Mouse (Mus musculus): ENCODE data around the gene Plxnd1.

The Plxnd1 gene

GRCm38 (mm10) chr6:115955664-115956063, 39.1 kb downstream of the Plxnd1 start:
- no peak for DNase-seq

GRCm38 (mm10) chr6:115955169-115955568, 39.6 kb downstream of the Plxnd1 start:
- DNase-seq: no peak

- DNase-seq: no peak
Measured at GRCm38 (mm10) chr6:115954506-115955074, 40.2 kb downstream of the Plxnd1 start.

- no peak for DNase-seq
Measured at GRCm38 (mm10) chr6:115946389-115946788, 48.4 kb downstream of the Plxnd1 start.

GRCm38 (mm10) chr6:115945633-115946032, 49.2 kb downstream of the Plxnd1 start:
- no peak for DNase-seq

GRCm38 (mm10) chr6:115944638-115945037, 50.2 kb downstream of the Plxnd1 start, which contains the start of gene H1foo:
TSS of gene H1foo (plus strand) at chr6:115944938.
- DNase-seq: no peak

- no peak for DNase-seq
Measured at GRCm38 (mm10) chr6:115943498-115944427, 51.0 kb downstream of the Plxnd1 start.

DNA sequence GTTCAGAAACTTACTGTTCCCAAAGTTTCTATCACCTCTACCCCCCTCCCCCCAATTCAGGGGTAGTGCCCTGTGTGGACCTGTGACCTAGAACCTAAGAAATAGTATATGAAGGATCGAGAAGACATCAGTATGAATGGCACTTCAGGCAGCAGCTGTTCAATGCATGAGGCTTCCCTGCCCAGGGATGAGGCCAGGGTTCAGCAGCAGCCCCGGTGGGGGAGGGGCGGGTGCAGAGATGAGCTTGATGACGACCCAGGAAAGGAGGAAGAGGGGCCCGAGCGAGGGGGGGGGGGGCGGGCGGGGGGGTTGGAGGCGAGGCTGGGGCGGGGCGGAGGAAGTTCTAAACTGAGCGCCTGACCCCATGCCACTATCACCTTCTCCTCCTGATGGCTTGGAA, 53.7 kb downstream of the Plxnd1 start:
- no peak for DNase-seq

DNA sequence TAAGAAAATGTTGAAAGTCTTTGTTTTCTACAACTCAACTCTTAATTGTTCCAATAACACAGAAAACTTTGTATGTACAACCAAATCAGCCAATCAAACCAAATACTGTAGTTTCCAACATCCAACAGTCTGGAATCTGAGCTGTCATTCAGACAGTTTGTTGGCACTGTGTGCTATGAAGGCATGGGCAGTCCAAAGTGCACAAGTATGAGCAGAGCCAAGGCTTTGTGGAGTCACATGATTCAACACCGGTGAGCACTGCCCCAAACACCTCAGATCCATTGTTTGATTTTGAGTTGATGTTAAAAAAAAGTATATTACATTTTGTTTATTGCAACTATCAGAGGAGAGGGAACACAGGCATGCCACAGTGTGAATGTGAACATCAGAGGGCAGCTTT, 54.2 kb downstream of the Plxnd1 start:
- peak; percentile 57 for DNase-seq

- DNase-seq: no peak
Measured at GRCm38 (mm10) chr6:115938798-115939197, 56.0 kb downstream of the Plxnd1 start.

DNA sequence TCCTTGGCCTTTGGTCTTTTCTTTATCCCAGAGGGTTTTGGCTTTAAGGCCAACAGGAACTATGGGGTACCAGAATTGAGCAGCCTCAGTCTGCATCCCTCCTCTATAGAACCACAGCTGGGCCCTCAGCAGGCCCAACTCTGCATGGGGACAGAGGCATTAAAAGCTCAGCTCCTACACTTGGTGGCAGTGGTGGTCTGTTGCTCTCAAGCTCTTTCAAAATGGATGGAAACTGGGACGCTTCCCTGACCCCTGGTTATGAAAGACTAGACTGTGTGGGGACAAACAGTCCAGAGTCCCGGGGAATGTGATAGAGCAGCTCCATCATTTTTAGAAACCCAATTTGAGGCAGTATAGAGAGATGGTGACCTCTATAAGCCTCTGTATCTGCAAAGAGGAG, 56.8 kb downstream of the Plxnd1 start:
- no peak for DNase-seq

DNA sequence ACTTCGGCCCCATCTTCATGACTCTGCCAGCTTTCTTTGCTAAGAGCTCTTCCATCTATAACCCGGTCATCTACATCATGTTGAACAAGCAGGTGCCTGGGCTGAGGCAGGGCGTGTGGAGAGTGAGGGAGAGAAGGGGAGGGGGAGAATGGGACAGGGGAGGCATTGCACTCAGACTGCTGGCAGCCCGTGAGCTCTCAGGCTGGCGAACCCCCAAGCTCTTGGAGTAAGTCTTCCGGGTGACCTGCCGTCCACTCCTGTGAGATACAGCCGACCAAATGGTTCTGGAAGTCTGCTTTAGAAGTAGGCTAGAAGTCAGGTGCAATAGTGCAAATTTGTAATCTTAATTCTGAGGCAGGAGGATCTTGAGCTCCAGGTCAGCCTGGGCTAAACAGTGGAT, 59.3 kb downstream of the Plxnd1 start:
- DNase-seq: no peak

DNA sequence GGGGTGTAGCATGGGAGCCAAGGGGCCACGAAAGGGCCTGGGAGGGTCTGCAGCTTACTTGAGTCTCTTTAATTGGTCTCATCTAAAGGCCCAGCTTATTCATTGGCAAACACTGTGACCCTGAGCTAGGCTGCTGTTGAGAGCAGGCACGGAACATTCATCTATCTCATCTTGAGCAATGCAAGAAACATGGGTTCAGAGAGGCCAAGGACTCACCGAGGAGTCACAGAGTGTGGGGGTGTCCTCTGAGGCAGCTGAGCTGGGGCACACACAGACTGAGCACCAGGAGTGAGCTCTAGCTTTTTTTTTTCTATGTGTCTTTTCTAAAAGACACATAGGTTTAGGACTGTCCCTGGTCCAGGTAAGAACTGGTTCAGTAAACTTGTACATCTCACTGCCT, 62.4 kb downstream of the Plxnd1 start:
- no peak for DNase-seq

- no peak for DNase-seq
Measured at GRCm38 (mm10) chr6:115931639-115932038, 63.2 kb downstream of the Plxnd1 start, which contains the start of gene Rho. TSS of gene Rho (plus strand) at chr6:115931748.

DNA sequence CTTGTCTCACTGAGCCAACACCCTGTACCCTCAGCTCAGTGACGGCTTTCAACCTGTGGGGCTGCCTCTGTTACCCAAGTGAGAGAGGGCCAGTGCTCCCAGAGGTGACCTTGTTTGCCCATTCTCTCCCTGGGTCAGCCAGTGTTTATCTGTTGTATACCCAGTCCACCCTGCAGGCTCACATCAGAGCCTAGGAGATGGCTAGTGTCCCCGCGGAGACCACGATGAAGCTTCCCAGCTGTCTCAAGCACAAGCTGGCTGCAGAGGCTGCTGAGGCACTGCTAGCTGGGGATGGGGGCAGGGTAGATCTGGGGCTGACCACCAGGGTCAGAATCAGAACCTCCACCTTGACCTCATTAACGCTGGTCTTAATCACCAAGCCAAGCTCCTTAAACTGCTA, 64.8 kb downstream of the Plxnd1 start:
- no peak for DNase-seq

GRCm38 (mm10) chr6:115927292-115928242, 67.2 kb downstream of the Plxnd1 start:
- DNase-seq: no peak

DNA sequence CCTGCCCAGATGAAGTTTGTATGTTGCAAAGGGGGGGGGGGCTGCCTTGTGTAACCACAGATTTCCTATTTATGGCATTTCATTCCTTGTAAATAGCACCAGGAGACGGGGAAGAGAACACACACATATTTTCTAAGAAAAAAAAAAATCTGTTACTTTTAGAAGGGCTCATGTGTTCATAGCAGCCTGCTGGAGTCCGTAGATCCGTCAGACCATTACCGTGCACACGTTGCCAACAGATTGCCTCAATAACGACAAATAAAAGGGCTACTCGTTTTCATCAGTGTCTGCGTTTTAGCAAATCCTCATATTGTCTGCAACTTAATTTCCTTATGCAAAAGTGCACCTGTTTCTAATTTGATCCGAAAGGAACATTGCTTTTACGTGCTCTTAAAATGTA, 68.4 kb downstream of the Plxnd1 start:
- no peak for DNase-seq

DNA sequence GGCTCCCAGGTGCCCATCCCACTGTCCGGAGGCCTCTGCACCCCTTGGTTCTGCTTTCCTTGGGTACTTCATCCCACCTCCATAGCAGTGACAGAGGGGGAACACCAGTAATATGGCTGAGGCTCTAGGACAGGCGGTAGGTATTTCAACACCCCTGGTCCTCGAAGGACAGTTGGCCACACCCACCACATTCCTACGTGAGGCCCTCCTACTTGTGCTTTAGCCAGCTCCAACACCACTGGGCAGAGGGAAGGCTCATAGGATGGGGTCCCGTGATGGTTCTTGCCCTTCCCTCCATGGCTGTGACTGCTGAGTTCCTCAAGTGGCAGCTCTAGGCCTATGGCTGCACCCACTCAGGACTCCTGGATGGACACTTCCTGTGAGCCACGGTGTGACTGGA, 70.0 kb downstream of the Plxnd1 start:
- DNase-seq: no peak

GRCm38 (mm10) chr6:115919876-115920275, 74.9 kb downstream of the Plxnd1 start:
- no peak for DNase-seq

- no peak for DNase-seq
Measured at GRCm38 (mm10) chr6:115918615-115919014, 76.2 kb downstream of the Plxnd1 start.

GRCm38 (mm10) chr6:115916611-115917010, 78.2 kb downstream of the Plxnd1 start:
- no peak for DNase-seq

- no peak for DNase-seq
Measured at GRCm38 (mm10) chr6:115915601-115916445, 79.0 kb downstream of the Plxnd1 start.

All from kidney, adult 11 months (tissue).